23 mouse cellular contexts compared by ENCODE assay signal in genomic region chr6:64605753-64606152, GRCm38 (mm10).
DNase-seq lines count a peak whose midpoint lies in the region; ATAC-seq and TF ChIP-seq lines count a peak whose summit lies in the region.
"Had no signal": no experiment of that assay in that cellular context is flagged by ENCODE, and none has a peak within 500 bp of the region (broad histone marks: within the 10 kb centered on the region; RNA-seq: fewer than 3 reads in every experiment).

No protein-coding gene starts in this region.

- TF ChIP-seq CTCF in kidney, postnatal 0 days (IDR thresholded peaks at IDR 0.05; ENCODE audit: low read depth): no peak

- H3K4me3 ChIP-seq in kidney, embryonic 15.5 days (replicated peaks): no peak overlapping the region
- H3K4me3 ChIP-seq in kidney, postnatal 0 days (replicated peaks; ENCODE audit: low read depth, low read length): no peak overlapping the region
- no peak overlapping the region for H3K4me3 ChIP-seq in neural tube, embryonic 13.5 days
- H3K4me3 ChIP-seq in neural tube, embryonic 15.5 days (replicated peaks): no peak overlapping the region
- no peak overlapping the region for H3K4me3 ChIP-seq in neural tube, embryonic 14.5 days (ENCODE audit: low read depth, low read length)
- H3K4me3 ChIP-seq: embryonic facial prominence, embryonic 13.5 days; embryonic facial prominence, embryonic 15.5 days; erythroblast, embryonic 14.5 days; forebrain, embryonic 10.5 days; forebrain, embryonic 12.5 days had no signal

- no peaks in the 10 kb centered on the region for H3K4me1 ChIP-seq in kidney, embryonic 15.5 days
- no peaks in the 10 kb centered on the region for H3K4me1 ChIP-seq in kidney, postnatal 0 days (replicated peaks; ENCODE audit: insufficient read depth, low read length)
- 0 out of 2 replicates have a peak, but pooled peaks cover 4% of the 10 kb centered on the region for H3K4me1 ChIP-seq in neural tube, embryonic 13.5 days (replicated peaks)
- no peaks in the 10 kb centered on the region for H3K4me1 ChIP-seq in neural tube, embryonic 15.5 days
- no peaks in the 10 kb centered on the region for H3K4me1 ChIP-seq in neural tube, embryonic 14.5 days (ENCODE audit: control insufficient read depth, insufficient read depth, low read length)
- H3K4me1 ChIP-seq: embryonic facial prominence, embryonic 13.5 days; embryonic facial prominence, embryonic 15.5 days; forebrain, embryonic 10.5 days; forebrain, embryonic 12.5 days had no signal

- H3K36me3 ChIP-seq in kidney, embryonic 15.5 days: no peaks in the 10 kb centered on the region
- no peaks in the 10 kb centered on the region for H3K36me3 ChIP-seq in kidney, postnatal 0 days (ENCODE audit: insufficient read depth, low read length)
- no peaks in the 10 kb centered on the region for H3K36me3 ChIP-seq in neural tube, embryonic 13.5 days
- H3K36me3 ChIP-seq in neural tube, embryonic 15.5 days: no peaks in the 10 kb centered on the region
- H3K36me3 ChIP-seq in neural tube, embryonic 14.5 days (ENCODE audit: control insufficient read depth, insufficient read depth, low read length): no peaks in the 10 kb centered on the region
- H3K36me3 ChIP-seq: embryonic facial prominence, embryonic 13.5 days; embryonic facial prominence, embryonic 15.5 days; forebrain, embryonic 10.5 days; forebrain, embryonic 12.5 days had no signal

- ATAC-seq in kidney, embryonic 15.5 days (replicated peaks; ENCODE audit: low FRiP score): peak; percentile 60; the same call in 1 of the 2 replicates
- no peak for ATAC-seq in kidney, postnatal 0 days (replicated peaks; ENCODE audit: low FRiP score, low read depth)
- peak; percentile 19; the same call in 1 of the 2 replicates for ATAC-seq in neural tube, embryonic 13.5 days (ENCODE audit: low read depth)
- ATAC-seq in neural tube, embryonic 15.5 days (ENCODE audit: low FRiP score): no peak
- ATAC-seq in neural tube, embryonic 14.5 days (ENCODE audit: low read depth): peak; percentile 41; the same call in 1 of the 2 replicates
- ATAC-seq: forebrain, embryonic 14.5 days; forebrain, embryonic 16.5 days had no signal

- no peak overlapping the region for H3K9ac ChIP-seq in kidney, embryonic 15.5 days
- H3K9ac ChIP-seq in kidney, postnatal 0 days (ENCODE audit: low read depth, low read length): no peak overlapping the region
- no peak overlapping the region for H3K9ac ChIP-seq in neural tube, embryonic 13.5 days
- no peak overlapping the region for H3K9ac ChIP-seq in neural tube, embryonic 15.5 days (replicated peaks)
- H3K9ac ChIP-seq in neural tube, embryonic 14.5 days (replicated peaks; ENCODE audit: low read depth, low read length): no peak overlapping the region
- H3K9ac ChIP-seq: embryonic facial prominence, embryonic 13.5 days; embryonic facial prominence, embryonic 15.5 days; forebrain, embryonic 12.5 days had no signal

- no peak overlapping the region for H3K4me2 ChIP-seq in kidney, embryonic 15.5 days
- no peak overlapping the region for H3K4me2 ChIP-seq in kidney, postnatal 0 days (ENCODE audit: low read length)
- no peak overlapping the region for H3K4me2 ChIP-seq in neural tube, embryonic 13.5 days
- no peak overlapping the region for H3K4me2 ChIP-seq in neural tube, embryonic 15.5 days
- H3K4me2 ChIP-seq in neural tube, embryonic 14.5 days (ENCODE audit: low read depth, low read length): no peak overlapping the region
- H3K4me2 ChIP-seq: embryonic facial prominence, embryonic 13.5 days; embryonic facial prominence, embryonic 15.5 days; forebrain, embryonic 12.5 days had no signal

- H3K27me3 ChIP-seq in kidney, embryonic 15.5 days: no peaks in the 10 kb centered on the region
- H3K27me3 ChIP-seq in kidney, postnatal 0 days (ENCODE audit: insufficient read depth, low read length): no peaks in the 10 kb centered on the region
- no peaks in the 10 kb centered on the region for H3K27me3 ChIP-seq in neural tube, embryonic 13.5 days
- H3K27me3 ChIP-seq in neural tube, embryonic 15.5 days (replicated peaks): no peaks in the 10 kb centered on the region
- H3K27me3 ChIP-seq in neural tube, embryonic 14.5 days (ENCODE audit: control insufficient read depth, insufficient read depth, low read length): no peaks in the 10 kb centered on the region
- H3K27me3 ChIP-seq: embryonic facial prominence, embryonic 13.5 days; embryonic facial prominence, embryonic 15.5 days; forebrain, embryonic 12.5 days had no signal

- H3K9me3 ChIP-seq in kidney, embryonic 15.5 days (replicated peaks): no peaks in the 10 kb centered on the region
- H3K9me3 ChIP-seq in kidney, postnatal 0 days (replicated peaks; ENCODE audit: low read length): no peaks in the 10 kb centered on the region
- no peaks in the 10 kb centered on the region for H3K9me3 ChIP-seq in neural tube, embryonic 13.5 days
- H3K9me3 ChIP-seq in neural tube, embryonic 15.5 days (replicated peaks): no peaks in the 10 kb centered on the region
- no peaks in the 10 kb centered on the region for H3K9me3 ChIP-seq in neural tube, embryonic 14.5 days (ENCODE audit: control insufficient read depth, low read length)
- H3K9me3 ChIP-seq: embryonic facial prominence, embryonic 13.5 days; embryonic facial prominence, embryonic 15.5 days; forebrain, embryonic 10.5 days; forebrain, embryonic 12.5 days had no signal

- no peak overlapping the region for H3K27ac ChIP-seq in kidney, embryonic 15.5 days
- H3K27ac ChIP-seq in kidney, postnatal 0 days: no peak overlapping the region
- no peak overlapping the region for H3K27ac ChIP-seq in neural tube, embryonic 13.5 days (replicated peaks)
- H3K27ac ChIP-seq in neural tube, embryonic 15.5 days (replicated peaks): no peak overlapping the region
- H3K27ac ChIP-seq in neural tube, embryonic 14.5 days (ENCODE audit: low read depth, low read length): no peak overlapping the region
- H3K27ac ChIP-seq: embryonic facial prominence, embryonic 13.5 days; embryonic facial prominence, embryonic 15.5 days; forebrain, embryonic 10.5 days; forebrain, embryonic 12.5 days had no signal

- WGBS in kidney, embryonic 15.5 days: 15% methylated on average over 3 of the region's 3 CpGs
- 20% methylated on average over 3 of the region's 3 CpGs for WGBS in kidney, postnatal 0 days
- WGBS in neural tube, embryonic 13.5 days: 11% methylated on average over 3 of the region's 3 CpGs
- 20% methylated on average over 3 of the region's 3 CpGs for WGBS in neural tube, embryonic 15.5 days
- 20% methylated on average over 3 of the region's 3 CpGs for WGBS in neural tube, embryonic 14.5 days

- no peak for DNase-seq in kidney, adult 18-20 months
- DNase-seq in kidney, postnatal 0 days (ENCODE audit: low spot score): peak; percentile 57
- DNase-seq in kidney, adult 9 months: no peak
- no peak for DNase-seq in adrenal gland, adult 18-20 months (ENCODE audit: low spot score in 2 of 2)
- DNase-seq: adrenal gland, adult 8-10 months; adrenal gland, postnatal 14 days; adrenal gland, postnatal 36 days; cerebellum, adult 11-12 months; cerebellum, adult 2 months; cerebellum, adult 9-10 months; cerebellum, postnatal 10 days; cerebellum, postnatal 25 days had no signal

Comparison
In these comparisons a context has a peak if more than half of its experiments do, and no peak if none do; other contexts are left out.
1. ATAC-seq: peak in kidney, embryonic 15.5 days (single experiment), neural tube, embryonic 13.5 days (single experiment) and neural tube, embryonic 14.5 days (single experiment); none in kidney, postnatal 0 days (single experiment) and neural tube, embryonic 15.5 days (single experiment).